Mouse (Mus musculus) MEL (cell line): Measurements from ENCODE around the gene Kcnab3. TPM values are rescaled to one million over a fixed set of nuclear protein-coding genes. Genes with fewer than 3 reads are reported as not detected.

ENCODE experiments used
- DNase-seq: peaks from one replicate; pipeline ENCODE4 v3.0.0; 2011; ENCODE audit warnings: low read depth, low spot score
- H3K27ac ChIP-seq: 2 replicates; pipeline ENCODE4 v1.5.1; 2012; ENCODE audit warnings: low read depth, mild to moderate bottlenecking, control low read depth, low read length, moderate library complexity; ENCODE audit not compliant: control insufficient read depth
- H3K27me3 ChIP-seq, 2 experiments: fragments of 150-350 bp in 1 of 2; sonication (generic) in 1 of 2; 2 replicates each; pipeline ENCODE4 v1.6.1; 2012; ENCODE audit warnings: low read length in 2 of 2, mild to moderate bottlenecking in 2 of 2, improper control_type of control experiment in 1 of 2, moderate library complexity in 1 of 2; ENCODE audit not compliant: insufficient read depth in 2 of 2, control insufficient read depth in 1 of 2
- H3K36me3 ChIP-seq, 2 experiments: 2 replicates each; pipeline ENCODE4 v1.6.1; 2012 to 2014; ENCODE audit warnings: low read length in 2 of 2, improper control_type of control experiment in 1 of 2, inconsistent platforms in 1 of 2, mild to moderate bottlenecking in 1 of 2; ENCODE audit not compliant: insufficient read depth in 2 of 2, control insufficient read depth in 1 of 2
- H3K4me1 ChIP-seq, 2 experiments: fragments of 150-350 bp in 1 of 2; sonication (generic) in 1 of 2; 2 replicates each; pipeline ENCODE4 v1.6.1; 2012; ENCODE audit warnings: low read length in 2 of 2, improper control_type of control experiment in 1 of 2, mild to moderate bottlenecking in 1 of 2; ENCODE audit not compliant: insufficient read depth in 2 of 2, control insufficient read depth in 1 of 2
- H3K4me3 ChIP-seq, 2 experiments: fragments of 150-350 bp in 1 of 2; sonication (generic) in 1 of 2; 2 replicates each; pipeline ENCODE4 v1.5.1; 2012; ENCODE audit warnings: low read depth in 2 of 2, low read length in 2 of 2, mild to moderate bottlenecking in 2 of 2, moderate library complexity in 2 of 2, control low read depth in 1 of 2, improper control_type of control experiment in 1 of 2; ENCODE audit not compliant: control insufficient read depth in 1 of 2, insufficient read depth in 1 of 2
- H3K79me2 ChIP-seq: 2 replicates; pipeline ENCODE4 v1.6.1; 2012; ENCODE audit warnings: mild to moderate bottlenecking, low read length, moderate library complexity; ENCODE audit not compliant: control insufficient read depth, poor library complexity, insufficient read depth
- H3K9ac ChIP-seq: 2 replicates; pipeline ENCODE4 v1.6.1; 2012; ENCODE audit warnings: low read depth, mild to moderate bottlenecking, control low read depth, low read length, moderate library complexity; ENCODE audit not compliant: control insufficient read depth, poor library complexity, severe bottlenecking
- H3K9me3 ChIP-seq: fragments of 150-350 bp; sonication (generic); replicated peaks from 2 replicates; pipeline ENCODE4 v1.6.1; 2012; ENCODE audit warnings: mild to moderate bottlenecking, low read length, improper control_type of control experiment, moderate library complexity; ENCODE audit not compliant: insufficient read depth
- BHLHE40 ChIP-seq: IDR thresholded peaks from 2 replicates; pipeline ENCODE4 v1.6.1; 2012; ENCODE audit warnings: low read depth, mild to moderate bottlenecking, inconsistent platforms, low read length, improper control_type of control experiment, borderline replicate concordance
- CHD2 ChIP-seq: IDR thresholded peaks from 2 replicates; pipeline ENCODE4 v1.6.1; 2011; ENCODE audit warnings: low read length, improper control_type of control experiment
- CTCF ChIP-seq, 3 experiments: IDR thresholded peaks in 2 of 3; conservative IDR thresholded peaks in 1 of 3; 2 replicates each; pipeline ENCODE4 v1.5.1; 2011 to 2012; ENCODE audit warnings: low read length in 3 of 3, low read depth in 2 of 3, mild to moderate bottlenecking in 2 of 3, improper control_type of control experiment in 1 of 3, inconsistent platforms in 1 of 3, mixed read lengths in 1 of 3, moderate library complexity in 1 of 3; ENCODE audit not compliant: control insufficient read depth in 1 of 3, insufficient read depth in 1 of 3, poor library complexity in 1 of 3, severe bottlenecking in 1 of 3
- EP300 ChIP-seq, 2 experiments: IDR thresholded peaks; 2 replicates each; pipeline ENCODE4 v1.6.1; 2011; ENCODE audit warnings: improper control_type of control experiment in 2 of 2, low read length in 2 of 2, low read depth in 1 of 2, mild to moderate bottlenecking in 1 of 2
- GATA1 ChIP-seq: IDR thresholded peaks from 2 replicates; pipeline ENCODE4 v1.6.1; 2011; ENCODE audit warnings: low read depth, low read length, improper control_type of control experiment
- JUND ChIP-seq: IDR thresholded peaks from 2 replicates; pipeline ENCODE4 v1.6.1; 2011; ENCODE audit warnings: low read depth, mild to moderate bottlenecking, improper control_type of control experiment, low read length
- KAT2A ChIP-seq: conservative IDR thresholded peaks from 2 replicates; pipeline ENCODE4 v1.6.1; 2012; ENCODE audit warnings: low read depth, low read length, improper control_type of control experiment, inconsistent platforms
- MAFK ChIP-seq: IDR thresholded peaks from 2 replicates; pipeline ENCODE4 v1.6.1; 2011; ENCODE audit warnings: low read depth, mild to moderate bottlenecking, low read length, improper control_type of control experiment, borderline replicate concordance
- MAX ChIP-seq: IDR thresholded peaks from 2 replicates; pipeline ENCODE4 v1.6.1; 2011; ENCODE audit warnings: low read length, improper control_type of control experiment
- MAZ ChIP-seq: IDR thresholded peaks from 2 replicates; pipeline ENCODE4 v1.6.1; 2012; ENCODE audit warnings: low read depth, mild to moderate bottlenecking, inconsistent platforms, low read length, improper control_type of control experiment
- MXI1 ChIP-seq: IDR thresholded peaks from 2 replicates; pipeline ENCODE4 v1.6.1; 2011; ENCODE audit warnings: mild to moderate bottlenecking, low read depth, low read length, improper control_type of control experiment
- MYB ChIP-seq: IDR thresholded peaks from 2 replicates; pipeline ENCODE4 v1.6.1; 2011; ENCODE audit warnings: mild to moderate bottlenecking, low read depth, low read length, improper control_type of control experiment
- NELFE ChIP-seq: IDR thresholded peaks from 2 replicates; pipeline ENCODE4 v1.6.1; 2011; ENCODE audit warnings: low read depth, low read length, improper control_type of control experiment
- NRF1 ChIP-seq: IDR thresholded peaks from 2 replicates; pipeline ENCODE4 v1.6.1; 2014; ENCODE audit warnings: low read depth, mild to moderate bottlenecking, inconsistent platforms, low read length, improper control_type of control experiment, moderate library complexity; ENCODE audit not compliant: poor library complexity, insufficient read depth, severe bottlenecking
- POLR2A ChIP-seq, 2 experiments: IDR thresholded peaks; 2 replicates each; pipeline ENCODE4 v1.6.1; 2011 to 2012; ENCODE audit warnings: low read length in 2 of 2, mild to moderate bottlenecking in 2 of 2, control low read depth in 1 of 2, improper control_type of control experiment in 1 of 2, low read depth in 1 of 2, moderate library complexity in 1 of 2; ENCODE audit not compliant: control insufficient read depth in 1 of 2, insufficient read depth in 1 of 2, poor library complexity in 1 of 2
- POLR2AphosphoS2 ChIP-seq: IDR thresholded peaks from 2 replicates; pipeline ENCODE4 v1.6.1; 2011; ENCODE audit warnings: low read length, improper control_type of control experiment
- POLR2AphosphoS5 ChIP-seq: IDR thresholded peaks from 2 replicates; pipeline ENCODE4 v1.6.1; 2012; ENCODE audit warnings: low read depth, borderline replicate concordance, mild to moderate bottlenecking, inconsistent platforms, low read length, moderate library complexity, mixed read lengths
- RCOR1 ChIP-seq: IDR thresholded peaks from 2 replicates; pipeline ENCODE4 v1.6.1; 2012; ENCODE audit warnings: low read depth, mild to moderate bottlenecking, inconsistent platforms, low read length, improper control_type of control experiment
- TBP ChIP-seq: IDR thresholded peaks from 2 replicates; pipeline ENCODE4 v1.8.0; 2011; ENCODE audit warnings: low read depth, low read length, improper control_type of control experiment
- TCF12 ChIP-seq: IDR thresholded peaks from 2 replicates; pipeline ENCODE4 v1.6.1; 2014; ENCODE audit warnings: low read depth, mild to moderate bottlenecking, inconsistent platforms, low read length, improper control_type of control experiment, moderate library complexity
- UBTF ChIP-seq: IDR thresholded peaks from 2 replicates; pipeline ENCODE4 v1.6.1; 2012; ENCODE audit warnings: low read depth, mild to moderate bottlenecking, inconsistent platforms, low read length, improper control_type of control experiment, moderate library complexity, borderline replicate concordance; ENCODE audit not compliant: insufficient read depth
- USF1 ChIP-seq: IDR thresholded peaks from 2 replicates; pipeline ENCODE4 v1.6.1; 2014; ENCODE audit warnings: low read depth, mild to moderate bottlenecking, inconsistent platforms, low read length, improper control_type of control experiment, moderate library complexity
- ZC3H11A ChIP-seq: IDR thresholded peaks from 2 replicates; pipeline ENCODE4 v1.6.1; 2012; ENCODE audit warnings: low read depth, mild to moderate bottlenecking, inconsistent platforms, low read length, improper control_type of control experiment
- ZMIZ1 ChIP-seq: IDR thresholded peaks from 2 replicates; pipeline ENCODE4 v1.6.1; 2012; ENCODE audit warnings: low read depth, mild to moderate bottlenecking, inconsistent platforms, low read length, improper control_type of control experiment, moderate library complexity
- polyA plus RNA-seq, 2 experiments: library from polyadenylated mRNA; stranded (reverse) in 1 of 2; unstranded in 1 of 2; fragments of >175 nt in 1 of 2; fragments of >200 nt in 1 of 2; gene quantifications; 2 replicates each; pipeline versions ENCODE4 v1.2.1 to v1.2.4; 2012; ENCODE audit warnings: low replicate concordance in 2 of 2, low read depth in 1 of 2; ENCODE audit not compliant: insufficient read length in 2 of 2, insufficient read depth in 1 of 2, missing spikeins in 1 of 2
- total RNA-seq: library from RNA; depleted of rRNA; stranded (reverse); fragments of 300-350 nt; gene quantifications from 2 replicates; pipeline ENCODE4 v1.2.3, GENCODE M21; 2012

Gene Kcnab3
- total and polyA plus RNA-seq, 3 experiments, result 3.8 to 6.2 TPM; not detected in 1

DNA sequence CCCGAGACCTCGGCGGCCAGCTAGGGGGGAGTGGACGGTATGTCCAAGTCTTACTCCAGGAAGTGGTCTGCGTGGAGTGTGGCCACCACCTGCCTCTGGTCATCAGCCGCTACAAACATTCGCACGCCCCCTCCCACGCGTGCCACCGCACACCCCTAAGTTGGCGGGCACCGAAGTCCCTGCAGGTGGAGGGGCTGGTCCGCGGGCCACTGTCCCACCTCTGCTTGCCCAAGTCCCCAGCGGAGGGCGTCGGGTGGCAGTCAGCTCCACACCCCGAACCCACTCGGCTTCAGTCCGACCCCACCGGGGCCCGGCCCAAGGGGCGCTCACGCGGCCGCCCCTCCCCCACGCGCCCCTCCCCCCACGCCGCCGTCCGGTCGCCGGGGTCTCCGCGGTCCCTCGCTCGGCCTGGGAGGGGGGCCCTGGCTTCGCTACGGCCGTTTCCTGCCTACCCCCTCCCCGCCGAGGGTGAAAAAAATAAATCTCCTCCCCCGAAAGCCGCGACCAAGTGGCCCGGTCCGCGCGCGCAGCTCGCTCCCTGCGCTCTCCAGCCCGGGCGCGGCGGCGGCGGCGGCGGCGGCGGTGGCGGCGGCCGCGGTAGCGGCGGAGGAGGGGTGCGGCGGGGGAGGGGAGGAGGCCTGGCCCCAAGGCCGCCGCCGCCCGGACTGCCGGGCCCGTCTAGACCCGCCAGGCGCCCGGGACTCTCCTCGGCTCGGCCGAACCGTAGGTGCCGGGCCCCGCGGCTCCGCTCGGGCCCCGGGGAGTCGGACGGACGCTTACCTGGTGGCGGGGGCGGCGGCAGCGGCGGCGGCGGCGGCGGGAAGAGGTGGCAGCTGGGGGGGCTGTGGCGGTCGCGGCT, 42.5 kb downstream of the Kcnab3 start:
- H3K79me2 ChIP-seq, result peaks cover 15% of the 10 kb centered on the region
- H3K4me3 ChIP-seq, result peak overlapping the region; percentile 50 to 76
- peaks cover 13 to 43% of the 10 kb centered on the region in 2 experiments for H3K4me1 ChIP-seq
- H3K36me3 ChIP-seq, result peaks cover 0 to 24% of the 10 kb centered on the region in 2 experiments; a peak in 2 of 4 replicates
- H3K9me3 ChIP-seq, result no peaks in the 10 kb centered on the region
- peak overlapping the region; percentile 45 for H3K27ac ChIP-seq
- peak; percentile 49 for DNase-seq
- H3K27me3 ChIP-seq, result no peaks in the 10 kb centered on the region
- TF ChIP-seq POLR2AphosphoS5 (no peak), POLR2AphosphoS2 (no peak), NELFE (peak; percentile 31; the same call in 1 of the 2 replicates), ZC3H11A (no peak), JUND (no peak), UBTF (0 out of 2 replicates have a peak, but pooled peaks have one; percentile 23), MAX (0 out of 2 replicates have a peak, but pooled peaks have one; percentile 9), POLR2A (IDR thresholded peaks at IDR 0.05; ENCODE audit: control insufficient read depth in 1 of 2, insufficient read depth in 1 of 2, low read depth in 1 of 2, low read length in 2 of 2, poor library complexity in 1 of 2) (peak; percentile 22 to 36; a peak in 1 of 4 replicates), TCF12 (0 out of 2 replicates have a peak, but pooled peaks have one; percentile 4), MAFK (no peak), CTCF (IDR thresholded peaks at IDR 0.05 in 2 of 3, conservative IDR thresholded peaks at IDR 0.05 in 1 of 3; ENCODE audit: control insufficient read depth in 1 of 3, insufficient read depth in 1 of 3, low read depth in 2 of 3, low read length in 3 of 3, poor library complexity in 1 of 3, severe bottlenecking in 1 of 3) (no peak), NRF1 (peak; percentile 29; the same call in 1 of the 2 replicates), TBP (no peak), MYB (no peak), USF1 (no peak), MXI1 (no peak), ZMIZ1 (0 out of 2 replicates have a peak, but pooled peaks have one; percentile 33), RCOR1 (no peak), MAZ (peak; percentile 10; the same call in 1 of the 2 replicates), EP300 (IDR thresholded peaks at IDR 0.05; ENCODE audit: low read depth in 1 of 2, low read length in 2 of 2) (no peak), GATA1 (no peak), CHD2 (peak; percentile 53; the same call in 1 of the 2 replicates), BHLHE40 (no peak), KAT2A (no peak)
- H3K9ac ChIP-seq, result peak overlapping the region; percentile 88
